Mouse (Mus musculus): ENCODE results near the gene Abca17. TPM values are rescaled to one million over a fixed set of nuclear protein-coding genes. Genes with fewer than 3 reads are reported as not detected.

Abca17 gene
- polyA plus RNA-seq, 1 experiment = not detected

GRCm38 (mm10) chr17:24355284-24355683 is 4.4 kb upstream of the Abca17 start:
- TF ChIP-seq GATA1 (IDR thresholded peaks at IDR 0.05; ENCODE audit: low read length) = no peak

GRCm38 (mm10) chr17:24353960-24354359 is 3.1 kb upstream of the Abca17 start:
- TF ChIP-seq GATA1 (IDR thresholded peaks at IDR 0.05; ENCODE audit: low read length) = peak; percentile 6

- TF ChIP-seq GATA1 (IDR thresholded peaks at IDR 0.05; ENCODE audit: low read length) = no peak
Measured at GRCm38 (mm10) chr17:24352370-24353194, 1.7 kb upstream of the Abca17 start.

DNA sequence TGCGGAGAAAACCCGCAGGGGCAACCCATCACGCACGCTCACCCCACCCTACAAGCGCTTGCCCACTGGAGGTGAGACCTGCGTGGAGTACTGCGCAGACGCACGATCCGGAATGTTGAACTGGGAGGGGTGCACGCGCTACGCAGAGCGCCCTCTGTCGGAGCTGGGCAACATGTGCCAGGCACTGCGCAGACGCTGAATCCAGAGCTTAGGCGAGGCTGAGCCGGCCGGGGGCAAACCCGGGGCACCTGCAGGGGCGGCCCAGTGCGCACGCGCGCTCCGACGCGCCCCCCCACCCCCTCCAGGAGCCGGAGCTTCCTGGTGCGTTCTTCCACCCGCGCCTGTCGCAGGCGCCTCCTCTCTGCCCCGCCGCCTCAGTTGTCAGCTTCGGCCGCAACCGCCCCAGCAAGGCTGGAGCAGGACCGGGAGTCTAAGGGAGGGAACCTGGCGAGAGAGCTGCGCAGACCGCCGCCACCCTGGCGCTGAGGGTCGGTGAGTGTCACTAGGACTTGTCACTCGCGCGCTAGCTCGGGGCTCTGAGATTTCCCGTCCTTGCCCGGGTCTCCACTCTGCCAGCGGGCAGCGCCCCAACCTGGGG is 991 bp upstream of the Abca17 start, which contains the start of gene Abca3:
Abca3 (plus strand) TSS at position 191 of the 598 bp plus-strand sequence.
- TF ChIP-seq GATA1 (IDR thresholded peaks at IDR 0.05; ENCODE audit: low read length) = no peak

DNA sequence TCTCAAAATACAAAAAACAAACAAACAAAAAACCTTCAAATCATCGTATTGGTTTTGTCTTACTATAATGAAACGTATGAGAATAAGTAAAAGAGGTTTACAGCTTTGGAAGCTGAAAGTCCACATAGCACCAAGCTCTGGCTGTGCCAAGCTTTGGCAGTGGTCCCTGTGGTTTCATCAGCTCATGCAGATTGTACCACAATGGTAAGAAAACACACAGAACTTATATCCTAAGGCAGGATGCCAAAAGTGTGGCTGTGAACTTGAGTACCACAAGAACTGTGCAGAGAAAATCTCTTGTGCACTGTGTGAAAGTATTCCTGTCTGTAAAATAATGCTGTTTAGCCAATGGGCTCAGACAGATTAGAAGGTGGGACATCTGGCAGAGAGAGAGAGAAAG is 1.7 kb downstream of the Abca17 start:
- no peak for TF ChIP-seq GATA1 (IDR thresholded peaks at IDR 0.05; ENCODE audit: low read length)

- TF ChIP-seq GATA1 (IDR thresholded peaks at IDR 0.05; ENCODE audit: low read length) = no peak
Measured at GRCm38 (mm10) chr17:24346831-24347230, 4.0 kb downstream of the Abca17 start.

DNA sequence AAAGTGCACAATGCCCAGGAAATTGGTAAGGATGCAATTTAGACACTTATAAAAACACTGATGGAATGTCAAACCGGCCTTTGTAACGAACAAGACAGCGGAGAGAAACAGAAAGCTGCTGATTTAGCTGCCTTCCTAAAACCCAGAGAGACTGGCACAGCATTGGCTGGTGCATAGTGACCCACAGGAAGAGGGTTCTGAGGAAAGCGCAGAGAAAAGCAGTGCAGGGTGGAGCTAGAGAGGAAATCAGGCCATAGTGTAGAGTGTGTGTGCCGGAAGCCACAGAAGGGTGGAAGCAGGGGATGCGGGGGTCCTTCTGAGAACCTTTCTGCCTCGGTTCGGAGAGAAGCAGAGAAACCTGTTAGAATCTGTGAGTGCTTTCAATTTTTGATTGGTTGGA is 6.2 kb downstream of the Abca17 start:
- TF ChIP-seq GATA1 (IDR thresholded peaks at IDR 0.05; ENCODE audit: low read length) = no peak

- TF ChIP-seq GATA1 (IDR thresholded peaks at IDR 0.05; ENCODE audit: low read length) = no peak
Measured at GRCm38 (mm10) chr17:24327656-24328055, 23.2 kb downstream of the Abca17 start.

GRCm38 (mm10) chr17:24325051-24325450 is 25.8 kb downstream of the Abca17 start:
- no peak for TF ChIP-seq GATA1 (IDR thresholded peaks at IDR 0.05; ENCODE audit: low read length)

DNA sequence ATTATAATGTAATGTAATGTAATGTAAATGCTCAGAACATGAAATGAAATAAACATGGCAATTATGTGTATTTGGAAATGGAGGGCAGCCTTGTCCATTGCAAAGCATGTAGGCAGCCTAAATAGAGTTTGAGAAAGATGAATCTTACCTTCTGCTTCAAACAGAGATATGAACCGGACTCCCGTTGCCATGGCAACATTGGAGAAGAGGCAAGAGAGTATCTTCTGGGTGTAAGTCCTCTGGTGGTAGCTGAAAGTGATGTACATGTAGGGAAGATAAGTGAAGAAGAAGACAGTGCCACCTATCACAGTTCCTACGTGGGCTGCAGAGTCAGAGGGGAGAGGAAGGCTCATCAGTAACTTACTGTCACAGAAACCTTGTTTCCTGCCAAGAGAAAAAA is 30.0 kb downstream of the Abca17 start:
- TF ChIP-seq GATA1 (IDR thresholded peaks at IDR 0.05; ENCODE audit: low read length) = no peak

DNA sequence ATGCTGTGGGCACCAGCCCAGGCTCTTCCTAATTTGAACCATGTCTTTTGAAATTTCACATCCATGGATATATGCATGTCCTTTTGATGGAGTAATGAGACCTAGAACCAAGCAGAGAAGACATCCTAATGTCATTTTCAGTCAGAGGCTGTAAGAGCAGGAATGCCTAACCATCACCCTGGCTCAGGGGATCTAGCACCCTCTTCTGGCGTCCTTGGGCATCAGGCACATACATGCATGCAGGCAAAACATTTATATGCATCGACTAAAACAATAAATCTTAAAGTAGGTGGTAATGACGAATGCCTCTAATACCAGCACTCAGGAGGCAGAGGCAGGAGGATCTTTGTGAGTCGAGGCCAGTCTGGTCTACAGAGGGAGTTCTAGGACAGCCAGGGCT is 43.4 kb downstream of the Abca17 start:
- TF ChIP-seq GATA1 (IDR thresholded peaks at IDR 0.05; ENCODE audit: low read length) = no peak

- TF ChIP-seq GATA1 (IDR thresholded peaks at IDR 0.05; ENCODE audit: low read length) = no peak
Measured at GRCm38 (mm10) chr17:24300651-24301050, 50.2 kb downstream of the Abca17 start.

- TF ChIP-seq GATA1 (IDR thresholded peaks at IDR 0.05; ENCODE audit: low read length) = no peak
Measured at GRCm38 (mm10) chr17:24289338-24289737, 61.5 kb downstream of the Abca17 start.

DNA sequence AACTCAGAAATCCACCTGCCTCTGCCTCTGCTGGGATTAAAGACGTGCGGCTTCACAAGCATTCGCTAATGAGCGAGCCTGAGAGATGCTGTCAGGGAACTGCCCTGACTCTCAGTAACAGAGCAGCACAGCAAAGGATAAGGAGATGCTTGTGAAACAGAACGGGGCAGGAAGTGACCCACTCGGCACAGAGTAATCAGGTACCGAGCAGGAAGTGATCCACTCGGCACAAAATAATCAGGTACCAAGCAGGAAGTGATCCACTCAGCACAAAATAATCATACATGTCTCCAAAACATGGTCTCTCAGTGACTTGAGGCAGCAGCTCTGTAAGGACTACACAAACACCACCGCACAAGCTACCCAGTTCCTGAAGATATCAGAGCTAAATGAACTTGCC is 62.4 kb downstream of the Abca17 start:
- TF ChIP-seq GATA1 (IDR thresholded peaks at IDR 0.05; ENCODE audit: low read length) = no peak

GRCm38 (mm10) chr17:24285680-24286079 is 65.2 kb downstream of the Abca17 start:
- TF ChIP-seq GATA1 (IDR thresholded peaks at IDR 0.05; ENCODE audit: low read length) = no peak

- TF ChIP-seq GATA1 (IDR thresholded peaks at IDR 0.05; ENCODE audit: low read length) = no peak
Measured at GRCm38 (mm10) chr17:24283266-24283818, 67.5 kb downstream of the Abca17 start.

- no peak for TF ChIP-seq GATA1 (IDR thresholded peaks at IDR 0.05; ENCODE audit: low read length)
Measured at GRCm38 (mm10) chr17:24282637-24283036, 68.2 kb downstream of the Abca17 start.

Measured in G1E-ER4 (cell line).